Mouse (Mus musculus) liver, embryonic 15.5 days (tissue): ENCODE results near the gene Tmem259. TPM values are rescaled to one million over a fixed set of nuclear protein-coding genes. Genes with fewer than 3 reads are reported as not detected.
"Not testable (repeated sequence)": the region's sequence is repeated elsewhere in the genome, so short reads cannot be mapped to it uniquely, and the experiment has no call there.

Source experiments
- ATAC-seq: fragments of 200-750 bp; cut with Nextera tagmentation; 2 replicates; pipeline ENCODE4 v1.8.0; 2017; ENCODE audit warnings: moderate number of reproducible peaks, mild to moderate bottlenecking, moderate library complexity; ENCODE audit not compliant: insufficient read depth
- H3K27ac ChIP-seq: fragments of 300-500 bp; sonication (generic); replicated peaks from 2 replicates; pipeline ENCODE4 v1.5.1; 2015; ENCODE audit warnings: mild to moderate bottlenecking, inconsistent platforms
- H3K27me3 ChIP-seq: fragments of 300-500 bp; sonication (generic); 2 replicates; pipeline ENCODE4 v1.6.1; 2015; ENCODE audit warnings: mild to moderate bottlenecking, inconsistent platforms
- H3K36me3 ChIP-seq: fragments of 300-500 bp; sonication (generic); replicated peaks from 2 replicates; pipeline ENCODE4 v1.6.1; 2015; ENCODE audit warnings: moderate library complexity, mild to moderate bottlenecking, inconsistent platforms
- H3K4me1 ChIP-seq: fragments of 300-500 bp; sonication (generic); replicated peaks from 2 replicates; pipeline ENCODE4 v1.6.1; 2015; ENCODE audit warnings: inconsistent platforms
- H3K4me2 ChIP-seq: fragments of 300-500 bp; sonication (generic); 2 replicates; pipeline ENCODE4 v1.6.1; 2015; ENCODE audit warnings: moderate library complexity, mild to moderate bottlenecking, inconsistent platforms
- H3K4me3 ChIP-seq: fragments of 300-500 bp; sonication (generic); replicated peaks from 2 replicates; pipeline ENCODE4 v1.5.1; 2015; ENCODE audit warnings: mild to moderate bottlenecking, inconsistent platforms
- H3K9ac ChIP-seq: fragments of 300-500 bp; sonication (generic); 2 replicates; pipeline ENCODE4 v1.6.1; 2015; ENCODE audit warnings: moderate library complexity, mild to moderate bottlenecking, inconsistent platforms
- H3K9me3 ChIP-seq: fragments of 300-500 bp; sonication (generic); replicated peaks from 2 replicates; pipeline ENCODE4 v1.6.1; 2016; ENCODE audit warnings: inconsistent platforms
- WGBS: fragments of 180-500 bp; shearing (Covaris S2); methylation state at CpG from one replicate; pipeline ENCODE4 v1.1.7; 2015; ENCODE audit warnings: mixed read lengths; ENCODE audit not compliant: insufficient replicate concordance; 5-methylcytosine and 5-hydroxymethylcytosine counted together
- polyA plus RNA-seq: library from polyadenylated mRNA; unstranded; fragments of >200 nt; fragmentation: Nextera tagmentation; extraction: Ambion mirVana; gene quantifications from 2 replicates; pipeline ENCODE4 v1.2.1, GENCODE M21; 2015

The Tmem259 gene
- polyA plus RNA-seq, 1 experiment from 2014 or later: 8.4 TPM

DNA sequence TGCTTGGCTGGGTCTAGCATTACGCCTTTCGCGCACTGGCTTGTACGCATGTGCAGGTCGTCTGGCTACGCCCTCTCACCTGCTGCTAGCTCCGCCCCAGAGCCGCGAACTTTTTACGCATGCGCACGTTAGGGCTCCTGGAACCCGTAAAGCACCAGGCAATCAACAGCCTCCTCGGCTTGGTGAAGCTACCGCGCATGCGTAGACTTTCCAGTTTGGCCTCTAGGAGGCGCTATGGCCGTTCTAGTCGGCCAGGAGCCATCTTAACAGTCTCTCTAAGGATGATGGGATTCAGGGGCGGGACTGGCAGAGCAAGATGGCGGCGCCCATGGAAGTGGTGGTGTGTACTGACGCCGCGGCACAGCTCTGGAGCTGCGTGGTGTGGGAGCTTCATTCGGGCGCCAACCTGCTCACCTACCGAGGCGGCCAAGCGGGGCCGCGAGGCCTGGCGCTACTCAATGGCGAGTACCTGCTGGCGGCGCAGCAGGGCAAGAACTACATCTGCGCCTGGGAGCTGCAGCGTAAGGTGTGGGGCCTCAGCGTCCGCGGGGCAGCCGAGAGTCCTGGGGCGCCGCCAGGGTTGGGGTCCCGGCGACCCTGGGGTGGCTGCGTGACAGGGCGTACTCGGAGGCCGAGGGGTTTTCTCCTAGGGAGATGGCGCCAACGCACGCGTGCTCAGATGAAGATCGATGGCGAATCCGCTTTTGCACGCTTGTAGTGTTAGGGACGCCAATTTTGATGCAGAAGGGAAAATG, 24.1 kb downstream of the Tmem259 start, which contains the start of gene Wdr18:
Gene Wdr18 (plus strand): TSS at position 306 of the 755 bp plus-strand sequence.
- Histone ChIP-seq H3K9me3 (no peaks in the 10 kb centered on the region), H3K4me3 (peak within 1 kb of the TSS; percentile 85), H3K27ac (peak within 1 kb of the TSS; percentile 64), H3K4me1 (peaks cover 39% of the 10 kb centered on the region), H3K4me2 (peak within 1 kb of the TSS; percentile 92), H3K9ac (peak within 1 kb of the TSS; percentile 77), H3K27me3 (no peaks in the 10 kb centered on the region), H3K36me3 (peaks cover 35% of the 10 kb centered on the region)
- under 1% methylated on average over 61 of the region's 61 CpGs for WGBS
- peak; percentile 92 for ATAC-seq

DNA sequence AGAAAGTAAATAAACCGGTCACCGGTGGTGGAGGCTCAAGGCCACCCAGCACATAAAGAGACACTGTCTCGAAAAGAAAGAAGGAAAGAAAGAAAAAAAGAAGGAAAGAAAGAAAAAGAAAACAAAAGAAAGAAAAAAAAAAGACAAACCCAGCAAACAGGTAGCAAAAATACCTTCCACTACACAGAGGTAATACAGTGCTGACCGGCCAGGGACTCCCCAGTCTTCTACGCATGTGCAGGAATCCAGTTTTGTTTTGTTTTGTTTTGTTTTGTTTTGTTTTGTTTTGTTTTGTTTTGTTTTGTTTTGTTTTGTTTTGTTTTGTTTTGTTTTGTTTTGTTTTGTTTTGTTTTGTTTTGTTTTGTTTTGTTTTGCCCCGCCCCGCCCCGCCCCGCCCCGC, 24.7 kb downstream of the Tmem259 start:
- not testable (repeated sequence) for H3K27me3 ChIP-seq, H3K9me3 ChIP-seq, ATAC-seq, H3K9ac ChIP-seq
- H3K4me2 ChIP-seq: peak overlapping the region; percentile 92
- 35% methylated on average over 8 of the region's 10 CpGs for WGBS
- H3K4me3 ChIP-seq: peak overlapping the region; percentile 85
- H3K4me1 ChIP-seq: peaks cover 39% of the 10 kb centered on the region
- peaks cover 30% of the 10 kb centered on the region for H3K36me3 ChIP-seq
- 0 out of 2 replicates have a peak overlapping the region, but pooled peaks have one; percentile 55 for H3K27ac ChIP-seq

DNA sequence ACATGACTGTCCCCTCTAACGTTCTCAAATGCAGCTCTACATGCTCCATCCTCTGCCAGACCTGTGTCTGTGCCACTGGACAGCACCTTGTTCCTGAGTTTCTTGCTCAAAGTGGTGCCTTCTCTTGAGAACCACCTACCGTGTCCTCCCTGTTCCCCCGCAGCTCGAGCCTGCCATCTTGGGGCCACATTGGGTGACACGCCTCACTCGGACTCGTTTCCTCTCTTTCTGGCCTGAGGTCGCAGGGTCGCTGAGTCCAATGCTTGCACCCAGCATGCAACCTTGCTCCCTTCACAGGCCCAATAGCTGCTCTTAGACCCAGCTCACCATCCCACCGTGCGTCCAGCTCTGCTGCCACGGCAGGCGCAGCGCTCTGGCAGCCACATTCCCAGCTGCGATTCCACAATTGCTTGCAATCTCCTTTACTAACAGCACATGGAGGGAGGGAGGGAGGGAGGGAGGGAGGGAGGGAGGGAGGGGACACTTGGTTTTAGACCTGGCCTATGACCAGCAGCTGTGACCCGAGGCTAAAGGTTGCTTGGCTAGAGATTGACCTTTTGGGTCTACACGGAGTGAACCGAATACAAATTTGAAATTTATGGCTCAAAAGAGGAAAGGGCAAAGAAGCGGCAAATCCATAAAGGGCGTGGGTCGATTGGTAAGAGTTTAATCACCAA, 25.9 kb downstream of the Tmem259 start:
- peak overlapping the region; percentile 42 for H3K4me2 ChIP-seq
- no peak overlapping the region for H3K9ac ChIP-seq
- H3K27ac ChIP-seq: no peak overlapping the region
- 17% methylated on average over 21 of the region's 21 CpGs for WGBS
- H3K27me3 ChIP-seq: no peaks in the 10 kb centered on the region
- ATAC-seq: no peak
- H3K4me1 ChIP-seq: peaks cover 43% of the 10 kb centered on the region
- no peak overlapping the region for H3K4me3 ChIP-seq
- no peaks in the 10 kb centered on the region for H3K9me3 ChIP-seq
- H3K36me3 ChIP-seq: peaks cover 25% of the 10 kb centered on the region

DNA sequence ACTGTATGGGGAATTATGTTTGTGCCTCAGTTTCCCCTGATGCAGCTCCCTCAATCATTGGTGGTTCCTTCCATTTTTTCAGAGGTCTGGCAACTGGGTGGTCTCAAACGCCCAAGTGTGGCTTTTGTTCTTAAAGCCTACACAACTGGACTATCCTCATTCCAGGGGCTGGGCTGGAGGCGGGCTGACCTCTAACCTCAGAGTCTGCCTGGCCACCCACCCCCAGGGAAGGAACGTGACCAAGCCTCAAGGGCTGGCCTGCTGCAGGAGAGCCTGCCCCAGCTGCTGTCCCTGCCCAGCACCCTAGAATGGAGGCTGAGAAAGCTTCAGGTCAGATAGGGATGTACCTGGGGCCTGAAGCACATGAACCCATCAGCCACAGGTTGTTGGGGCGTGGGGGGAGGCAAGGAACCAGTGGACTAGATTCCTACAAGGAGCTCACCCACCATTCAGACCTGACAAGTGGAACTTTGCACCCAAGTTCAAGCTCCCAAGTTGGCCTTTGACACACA, 27.4 kb downstream of the Tmem259 start:
- WGBS: 37% methylated on average over 4 of the region's 4 CpGs
- Histone ChIP-seq H3K4me3 (no peak overlapping the region), H3K9ac (no peak overlapping the region), H3K4me2 (no peak overlapping the region), H3K9me3 (no peaks in the 10 kb centered on the region), H3K4me1 (peaks cover 42% of the 10 kb centered on the region), H3K36me3 (peaks cover 19% of the 10 kb centered on the region), H3K27ac (no peak overlapping the region), H3K27me3 (no peaks in the 10 kb centered on the region)
- no peak for ATAC-seq

- H3K36me3 ChIP-seq: peaks cover 24% of the 10 kb centered on the region
- ATAC-seq: no peak
- no peaks in the 10 kb centered on the region for H3K27me3 ChIP-seq
Observed at GRCm38 (mm10) chr10:79955691-79956090, 28.4 kb downstream of the Tmem259 start.

DNA sequence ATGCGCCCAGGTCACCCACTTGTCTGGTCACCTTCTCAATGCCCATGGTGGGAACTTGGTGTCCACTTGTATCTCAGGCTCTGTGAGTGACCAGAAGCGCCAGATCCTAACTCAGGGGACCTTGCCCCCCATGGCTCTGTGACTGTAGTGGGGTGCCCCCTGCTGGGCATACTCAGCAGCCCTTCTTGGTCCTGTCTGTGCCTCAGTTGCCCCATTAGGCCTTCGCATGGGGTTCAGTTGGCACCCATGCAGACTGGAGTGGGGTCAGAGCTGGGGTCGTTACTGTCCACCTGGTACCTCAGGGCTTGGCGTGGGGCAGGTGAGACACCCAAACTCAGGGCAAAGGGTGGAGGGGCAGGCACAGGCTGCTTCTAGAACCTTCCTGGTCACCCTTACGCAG, 30.2 kb downstream of the Tmem259 start:
- peaks cover 33% of the 10 kb centered on the region for H3K4me1 ChIP-seq
- H3K36me3 ChIP-seq: peaks cover 41% of the 10 kb centered on the region
- H3K9me3 ChIP-seq: no peaks in the 10 kb centered on the region
- 71% methylated on average over 6 of the region's 6 CpGs for WGBS
- H3K4me2 ChIP-seq: no peak overlapping the region
- H3K27ac ChIP-seq: no peak overlapping the region
- no peaks in the 10 kb centered on the region for H3K27me3 ChIP-seq
- no peak for ATAC-seq
- H3K9ac ChIP-seq: no peak overlapping the region
- H3K4me3 ChIP-seq: no peak overlapping the region

More at GRCm38 (mm10) chr10:79955691-79956090, 28.4 kb downstream of the Tmem259 start:
- Histone ChIP-seq H3K4me2 (no peak overlapping the region), H3K9me3 (no peaks in the 10 kb centered on the region), H3K4me3 (no peak overlapping the region), H3K27ac (no peak overlapping the region), H3K9ac (no peak overlapping the region), H3K4me1 (peaks cover 32% of the 10 kb centered on the region)
- WGBS: 69% methylated on average over 9 of the region's 9 CpGs

DNA sequence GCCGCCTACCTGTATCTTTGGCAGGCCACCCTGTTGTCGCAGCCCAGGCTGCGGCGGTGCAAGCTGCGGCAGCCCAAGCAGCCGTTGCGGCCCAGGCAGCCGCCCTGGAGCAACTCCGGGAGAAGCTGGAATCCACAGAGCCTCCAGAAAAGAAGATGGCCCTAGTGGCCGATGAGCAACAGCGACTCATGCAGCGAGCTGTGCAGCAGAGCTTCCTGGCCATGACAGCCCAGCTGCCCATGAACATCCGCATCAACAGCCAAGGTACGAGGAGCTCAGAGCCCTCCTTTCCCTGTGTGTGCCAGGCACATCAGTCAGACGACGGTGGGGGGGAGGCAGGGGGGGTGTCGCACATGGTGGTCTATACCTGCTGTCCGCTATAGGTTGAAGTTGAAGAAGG, 33.5 kb downstream of the Tmem259 start:
- Histone ChIP-seq H3K36me3 (peaks cover 49% of the 10 kb centered on the region), H3K27ac (no peak overlapping the region), H3K9ac (no peak overlapping the region), H3K4me1 (peaks cover 45% of the 10 kb centered on the region), H3K4me2 (no peak overlapping the region), H3K9me3 (no peaks in the 10 kb centered on the region), H3K4me3 (no peak overlapping the region), H3K27me3 (no peaks in the 10 kb centered on the region)
- WGBS: 79% methylated on average over 18 of the region's 18 CpGs
- no peak for ATAC-seq

- Histone ChIP-seq H3K4me3 (no peak overlapping the region), H3K27ac (no peak overlapping the region), H3K27me3 (no peaks in the 10 kb centered on the region), H3K9me3 (no peaks in the 10 kb centered on the region), H3K4me1 (peaks cover 52% of the 10 kb centered on the region), H3K9ac (no peak overlapping the region), H3K36me3 (peaks cover 49% of the 10 kb centered on the region), H3K4me2 (no peak overlapping the region)
- WGBS: 82% methylated on average over 4 of the region's 4 CpGs
- ATAC-seq: no peak
Observed at GRCm38 (mm10) chr10:79949873-79950272, 34.3 kb downstream of the Tmem259 start.

DNA sequence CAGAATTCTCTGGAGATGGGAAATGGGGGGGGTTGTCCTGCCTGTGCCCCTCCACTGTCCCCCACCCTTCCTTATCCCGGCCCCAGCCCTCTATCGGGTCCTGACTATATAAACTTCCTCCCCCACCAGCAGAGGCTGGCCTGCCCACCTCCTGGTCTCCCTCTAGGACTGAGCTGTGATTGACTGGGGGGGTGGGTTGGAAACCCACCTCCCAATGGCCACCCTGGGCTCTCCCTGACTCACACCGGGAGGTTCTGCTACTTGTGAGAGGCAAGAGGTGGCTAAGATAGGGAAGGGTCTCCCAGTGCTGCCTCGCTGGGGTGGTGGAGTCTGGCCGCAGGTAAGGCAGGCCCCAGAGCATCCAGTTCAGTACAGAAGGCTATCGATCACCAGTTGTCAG, 36.6 kb downstream of the Tmem259 start:
- 0 out of 2 replicates have a peak overlapping the region, but pooled peaks have one; percentile 61 for H3K27ac ChIP-seq
- H3K9ac ChIP-seq: no peak overlapping the region
- H3K36me3 ChIP-seq: peaks cover 36% of the 10 kb centered on the region
- peaks cover 72% of the 10 kb centered on the region for H3K4me1 ChIP-seq
- no peak for ATAC-seq
- 0 out of 2 replicates have a peak overlapping the region, but pooled peaks have one; percentile 24 for H3K4me3 ChIP-seq
- H3K27me3 ChIP-seq: no peaks in the 10 kb centered on the region
- 60% methylated on average over 6 of the region's 6 CpGs for WGBS
- peak overlapping the region; percentile 58; the same call in 1 of the 2 replicates for H3K4me2 ChIP-seq
- H3K9me3 ChIP-seq: no peaks in the 10 kb centered on the region

- Histone ChIP-seq H3K4me1 (peaks cover 79% of the 10 kb centered on the region), H3K4me2 (peak overlapping the region; percentile 58), H3K9me3 (no peaks in the 10 kb centered on the region), H3K27me3 (no peaks in the 10 kb centered on the region), H3K4me3 (peak overlapping the region; percentile 24), H3K27ac (peak overlapping the region; percentile 61), H3K9ac (peak overlapping the region; percentile 45), H3K36me3 (peaks cover 38% of the 10 kb centered on the region)
- ATAC-seq: peak; percentile 61
- 4% methylated on average over 7 of the region's 7 CpGs for WGBS
Observed at GRCm38 (mm10) chr10:79946752-79947322, 37.3 kb downstream of the Tmem259 start.
